Mouse (Mus musculus): ENCODE results near the gene Cfap126. TPM values are rescaled to one million over a fixed set of nuclear protein-coding genes. Genes with fewer than 3 reads are reported as not detected.
"Not testable (repeated sequence)": the region's sequence is repeated elsewhere in the genome, so short reads cannot be mapped to it uniquely, and the experiment has no call there.

Cfap126 gene
- polyA plus RNA-seq, 1 experiment from 2014 or later: 32.2 TPM

- H3K4me1 ChIP-seq (ENCODE audit: insufficient read depth, low read depth, low read length): no peaks in the 10 kb centered on the region
- TF ChIP-seq CTCF (IDR thresholded peaks at IDR 0.05) (no peak), EP300 (IDR thresholded peaks at IDR 0.05) (no peak)
- DNase-seq (ENCODE audit: low spot score) (no peak), ATAC-seq (no peak)
- no peaks in the 10 kb centered on the region for H3K36me3 ChIP-seq (ENCODE audit: insufficient read depth, low read length)
- H3K9me3 ChIP-seq (ENCODE audit: low read length): no peaks in the 10 kb centered on the region
- peaks cover 10% of the 10 kb centered on the region; the same call in 1 of the 2 replicates for H3K27me3 ChIP-seq (replicated peaks; ENCODE audit: insufficient read depth, low read length)
- peak overlapping the region; percentile 31 for H3K4me3 ChIP-seq (ENCODE audit: low read depth, low read length)
- H3K27ac ChIP-seq (ENCODE audit: low read length): no peak overlapping the region
- peak overlapping the region; percentile 47 for H3K4me2 ChIP-seq (replicated peaks; ENCODE audit: low read depth, low read length)
- H3K9ac ChIP-seq (replicated peaks; ENCODE audit: low read depth): no peak overlapping the region
- WGBS: 2% methylated on average over 26 of the region's 26 CpGs
Measured at GRCm38 (mm10) chr1:171085718-171086117, 28.0 kb upstream of the Cfap126 start.

- H3K27me3 ChIP-seq (replicated peaks; ENCODE audit: insufficient read depth, low read length); DNase-seq (ENCODE audit: low spot score); H3K9me3 ChIP-seq (ENCODE audit: low read length); H3K27ac ChIP-seq (ENCODE audit: low read length); H3K36me3 ChIP-seq (ENCODE audit: insufficient read depth, low read length); H3K4me1 ChIP-seq (ENCODE audit: insufficient read depth, low read depth, low read length); H3K4me3 ChIP-seq (ENCODE audit: low read depth, low read length); H3K4me2 ChIP-seq (replicated peaks; ENCODE audit: low read depth, low read length); ATAC-seq; H3K9ac ChIP-seq (replicated peaks; ENCODE audit: low read depth): not testable (repeated sequence)
- 3% methylated on average over 10 of the region's 10 CpGs for WGBS
Measured at GRCm38 (mm10) chr1:171088237-171088869, 25.4 kb upstream of the Cfap126 start.

GRCm38 (mm10) chr1:171089891-171090290 lies 23.8 kb upstream of the Cfap126 start:
- Histone ChIP-seq H3K9me3 (ENCODE audit: low read length) (no peaks in the 10 kb centered on the region), H3K4me1 (ENCODE audit: insufficient read depth, low read depth, low read length) (no peaks in the 10 kb centered on the region), H3K4me3 (ENCODE audit: low read depth, low read length) (no peak overlapping the region), H3K27me3 (replicated peaks; ENCODE audit: insufficient read depth, low read length) (peaks cover 10% of the 10 kb centered on the region; the same call in 1 of the 2 replicates), H3K4me2 (replicated peaks; ENCODE audit: low read depth, low read length) (no peak overlapping the region), H3K27ac (ENCODE audit: low read length) (no peak overlapping the region), H3K36me3 (ENCODE audit: insufficient read depth, low read length) (no peaks in the 10 kb centered on the region), H3K9ac (replicated peaks; ENCODE audit: low read depth) (no peak overlapping the region)
- ATAC-seq (no peak), DNase-seq (ENCODE audit: low spot score) (no peak)
- WGBS: 86% methylated on average over 1 of the region's 1 CpGs
- no peak for TF ChIP-seq EP300 (IDR thresholded peaks at IDR 0.05)
- no peak for TF ChIP-seq CTCF (IDR thresholded peaks at IDR 0.05)

GRCm38 (mm10) chr1:171090761-171091160 lies 23.0 kb upstream of the Cfap126 start:
- Histone ChIP-seq H3K36me3 (ENCODE audit: insufficient read depth, low read length) (no peaks in the 10 kb centered on the region), H3K4me2 (replicated peaks; ENCODE audit: low read depth, low read length) (no peak overlapping the region), H3K27me3 (replicated peaks; ENCODE audit: insufficient read depth, low read length) (peaks cover 9% of the 10 kb centered on the region; the same call in 1 of the 2 replicates), H3K27ac (ENCODE audit: low read length) (no peak overlapping the region), H3K9me3 (ENCODE audit: low read length) (no peaks in the 10 kb centered on the region), H3K4me1 (ENCODE audit: insufficient read depth, low read depth, low read length) (no peaks in the 10 kb centered on the region), H3K9ac (replicated peaks; ENCODE audit: low read depth) (no peak overlapping the region), H3K4me3 (ENCODE audit: low read depth, low read length) (no peak overlapping the region)
- DNase-seq (ENCODE audit: low spot score) (no peak), ATAC-seq (no peak)
- WGBS: 58% methylated on average over 2 of the region's 2 CpGs
- TF ChIP-seq CTCF (IDR thresholded peaks at IDR 0.05) (no peak), EP300 (IDR thresholded peaks at IDR 0.05) (no peak)

GRCm38 (mm10) chr1:171094424-171094823 lies 19.3 kb upstream of the Cfap126 start:
- Histone ChIP-seq H3K36me3 (ENCODE audit: insufficient read depth, low read length) (no peaks in the 10 kb centered on the region), H3K4me1 (ENCODE audit: insufficient read depth, low read depth, low read length) (no peaks in the 10 kb centered on the region), H3K4me3 (ENCODE audit: low read depth, low read length) (no peak overlapping the region), H3K4me2 (replicated peaks; ENCODE audit: low read depth, low read length) (no peak overlapping the region), H3K9ac (replicated peaks; ENCODE audit: low read depth) (no peak overlapping the region), H3K9me3 (ENCODE audit: low read length) (no peaks in the 10 kb centered on the region), H3K27me3 (replicated peaks; ENCODE audit: insufficient read depth, low read length) (no peaks in the 10 kb centered on the region), H3K27ac (ENCODE audit: low read length) (no peak overlapping the region)
- DNase-seq (ENCODE audit: low spot score) (peak; percentile 65), ATAC-seq (peak; percentile 69)
- WGBS: 41% methylated on average over 4 of the region's 4 CpGs
- TF ChIP-seq EP300 (IDR thresholded peaks at IDR 0.05) (0 out of 2 replicates have a peak, but pooled peaks have one; percentile 34), CTCF (IDR thresholded peaks at IDR 0.05) (no peak)

- TF ChIP-seq EP300 (IDR thresholded peaks at IDR 0.05): 0 out of 2 replicates have a peak, but pooled peaks have one; percentile 13
- no peak for TF ChIP-seq CTCF (IDR thresholded peaks at IDR 0.05)
- DNase-seq (ENCODE audit: low spot score) (peak; percentile 71), ATAC-seq (peak; percentile 72)
- Histone ChIP-seq H3K27me3 (replicated peaks; ENCODE audit: insufficient read depth, low read length) (no peaks in the 10 kb centered on the region), H3K36me3 (ENCODE audit: insufficient read depth, low read length) (no peaks in the 10 kb centered on the region), H3K4me1 (ENCODE audit: insufficient read depth, low read depth, low read length) (no peaks in the 10 kb centered on the region), H3K27ac (ENCODE audit: low read length) (no peak overlapping the region), H3K9ac (replicated peaks; ENCODE audit: low read depth) (no peak overlapping the region), H3K9me3 (ENCODE audit: low read length) (no peaks in the 10 kb centered on the region), H3K4me3 (ENCODE audit: low read depth, low read length) (no peak overlapping the region), H3K4me2 (replicated peaks; ENCODE audit: low read depth, low read length) (peak overlapping the region; percentile 30; the same call in 1 of the 2 replicates)
- 17% methylated on average over 10 of the region's 10 CpGs for WGBS
Measured at GRCm38 (mm10) chr1:171096110-171096964, 17.4 kb upstream of the Cfap126 start.

Measured in lung, postnatal 0 days (tissue).